Mouse (Mus musculus) kidney, adult 9 months (tissue): ENCODE measurements around the gene Gm853.
A peak's percentile ranks its signal among the peaks of the same experiment; 100 is the strongest.
"Not testable (repeated sequence)": the region's sequence is repeated elsewhere in the genome, so short reads cannot be mapped to it uniquely, and the experiment has no call there.

ENCODE experiments used
- DNase-seq: peaks from one replicate; pipeline ENCODE4 v3.0.0; 2022

Gene Gm853

DNA sequence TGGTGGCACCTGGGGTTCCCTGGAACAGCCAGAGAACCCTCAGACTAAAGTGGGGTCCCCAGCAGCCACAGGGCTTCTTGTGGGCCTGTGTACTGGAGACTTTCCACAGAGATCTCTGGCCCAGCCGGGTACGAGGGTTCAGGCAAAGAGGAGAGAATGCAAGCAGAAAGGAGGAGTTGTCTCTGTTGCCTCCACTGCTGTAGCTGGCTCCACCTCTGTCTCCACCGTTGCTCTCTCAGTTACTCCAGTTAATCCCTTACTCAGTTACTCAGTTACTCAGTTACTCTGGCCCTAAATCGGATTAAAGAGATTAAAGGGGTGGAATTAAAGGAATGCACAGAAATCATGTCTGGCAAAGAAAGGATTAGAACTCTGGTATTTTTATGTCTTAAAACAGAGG is at the start of gene Gm853:
Gm853 (minus strand) TSS at position 223 of the 400 bp plus-strand sequence.
- peak; percentile 85 for DNase-seq

DNA sequence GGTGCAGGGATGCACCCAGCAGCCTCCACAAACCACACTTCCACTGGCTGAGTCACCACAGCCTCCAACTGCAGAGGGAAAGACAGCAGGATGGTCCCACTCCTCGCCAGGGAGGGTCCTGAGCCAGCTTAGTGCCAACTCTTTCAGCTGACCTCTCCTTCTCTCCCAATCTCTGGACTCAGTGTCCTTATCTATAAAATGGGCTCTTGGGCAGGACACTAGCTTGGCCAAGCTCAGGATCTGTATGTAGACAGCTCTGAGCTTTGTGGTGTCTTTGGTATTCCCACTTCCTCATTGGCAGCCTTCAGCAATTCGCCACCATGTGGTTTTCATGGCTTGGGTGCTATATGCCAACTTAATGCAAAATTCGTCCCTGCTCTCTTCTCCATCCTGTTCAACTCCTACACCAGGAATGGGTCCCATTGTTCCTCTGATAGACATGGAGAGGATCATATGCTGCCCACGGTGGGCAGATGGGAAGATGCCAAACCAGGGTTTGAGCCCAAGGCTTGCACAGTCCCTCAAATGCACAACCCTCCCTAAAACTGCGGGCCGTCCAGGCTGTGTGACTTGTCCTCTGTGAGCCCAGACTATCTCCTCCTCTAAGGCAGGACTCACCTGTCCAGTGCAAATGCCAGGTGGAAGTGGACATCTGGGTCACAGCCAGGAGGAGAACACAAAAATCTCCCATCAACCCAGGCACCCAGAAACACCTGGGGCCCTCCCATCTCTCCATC is 48.6 kb upstream of the Gm853 start:
- DNase-seq: no peak

DNA sequence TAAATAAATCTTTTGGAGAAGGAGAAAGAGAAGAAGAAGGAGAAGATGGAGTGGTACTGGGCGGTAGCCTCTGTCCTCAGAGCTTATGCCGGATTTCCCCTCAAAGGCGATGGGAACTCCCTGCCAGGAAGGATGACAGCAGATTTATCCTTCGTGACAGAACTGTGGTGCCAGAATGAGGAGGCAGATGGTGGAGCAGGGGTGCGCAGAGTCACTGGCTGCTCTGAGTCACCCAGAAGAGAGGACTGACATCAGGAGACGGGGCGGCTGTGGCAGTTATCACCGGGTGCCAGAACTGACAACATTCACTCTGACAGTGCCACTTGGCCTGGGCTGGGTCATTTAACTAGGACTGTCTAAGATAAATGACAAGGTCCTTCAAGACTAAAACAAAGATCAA is 47.9 kb upstream of the Gm853 start:
- DNase-seq: no peak

DNA sequence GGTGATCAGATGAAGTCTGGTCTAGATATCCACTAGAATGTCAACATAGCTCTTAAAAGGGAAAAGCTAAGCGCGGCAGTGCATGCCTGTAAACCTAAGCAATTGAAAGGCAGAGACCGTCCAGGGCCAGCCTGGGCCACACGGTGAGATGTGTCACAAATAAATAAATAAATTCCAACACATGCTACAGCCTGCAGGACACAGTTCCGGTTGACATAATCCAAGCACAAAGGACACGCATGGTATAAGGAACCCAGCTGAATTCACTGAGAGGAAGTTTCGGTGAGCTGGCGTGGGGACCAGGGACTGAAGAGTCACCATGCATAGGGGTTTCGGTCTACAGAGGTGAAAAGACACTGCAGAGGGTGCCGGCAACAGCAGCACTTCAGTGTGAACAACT is 46.5 kb upstream of the Gm853 start:
- DNase-seq: no peak

DNA sequence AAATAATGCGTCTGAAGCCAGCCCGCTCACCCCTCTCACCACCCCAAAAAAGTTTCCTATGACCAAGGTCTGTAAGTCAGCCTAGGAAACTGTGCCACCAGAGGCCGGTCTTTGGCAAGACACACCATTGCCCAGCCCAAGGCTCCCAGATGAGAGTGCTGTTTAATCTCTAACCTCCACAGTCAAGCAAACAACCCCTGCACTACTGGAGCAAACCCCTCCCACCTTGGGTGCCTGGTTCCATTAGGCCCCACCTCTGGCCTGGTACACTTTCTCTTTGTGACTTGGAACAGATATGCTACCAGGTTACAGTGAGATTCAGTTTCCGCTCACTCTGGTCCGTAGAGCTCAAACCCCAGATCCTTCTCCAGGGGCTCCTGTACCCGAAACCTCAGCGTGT is 44.9 kb upstream of the Gm853 start:
- DNase-seq: peak; percentile 85

DNA sequence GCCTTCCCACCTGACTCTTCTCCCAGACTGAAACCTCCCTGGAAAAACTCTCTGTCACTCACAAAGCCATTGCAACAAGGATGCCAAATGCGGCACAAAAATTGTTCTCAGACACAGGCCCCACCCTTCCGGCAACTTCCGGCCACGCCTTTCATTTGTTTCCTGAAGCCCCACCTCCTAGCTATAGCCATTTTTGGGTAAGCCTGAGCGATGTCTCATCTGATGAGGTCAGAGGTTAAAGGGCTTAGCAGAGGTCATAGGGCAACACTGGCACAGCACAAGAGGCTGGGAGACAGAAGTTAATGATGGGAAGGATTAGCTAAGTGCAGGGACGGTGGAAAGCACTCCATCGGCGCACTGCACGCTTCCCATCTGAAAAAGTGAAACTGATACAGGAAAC is 44.4 kb upstream of the Gm853 start:
- peak; percentile 26 for DNase-seq

DNA sequence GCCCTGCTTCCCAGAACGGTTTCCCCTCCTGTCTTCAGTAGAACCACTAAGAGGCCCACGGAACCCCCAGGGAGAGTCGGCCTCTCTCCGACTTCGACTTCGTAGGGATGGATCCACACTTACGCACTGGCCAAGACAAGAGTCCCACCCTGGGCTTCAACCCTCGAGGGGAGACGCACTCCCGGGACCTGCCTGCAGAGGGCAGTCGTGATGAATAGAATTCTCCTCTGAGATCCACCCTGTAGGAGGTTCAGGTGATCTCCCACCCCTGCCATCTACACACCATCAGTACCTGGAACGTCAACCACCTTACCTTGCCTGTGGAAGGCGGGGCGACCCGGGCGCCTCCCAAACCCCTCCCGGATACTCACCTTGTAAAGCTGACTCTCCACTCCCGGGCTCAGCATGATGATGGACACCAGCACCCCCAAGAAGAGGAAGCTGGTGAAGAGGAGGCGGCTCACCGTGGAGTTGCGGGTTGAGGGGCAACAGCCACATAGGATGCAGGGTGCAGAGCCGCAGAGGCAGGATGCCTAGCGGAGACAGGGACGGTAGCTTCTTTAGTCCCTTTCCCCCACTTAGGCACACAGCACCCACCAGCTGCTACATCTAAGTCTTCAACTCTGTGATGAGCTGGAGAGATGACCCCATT is 42.6 kb upstream of the Gm853 start:
- DNase-seq: peak; percentile 71

DNA sequence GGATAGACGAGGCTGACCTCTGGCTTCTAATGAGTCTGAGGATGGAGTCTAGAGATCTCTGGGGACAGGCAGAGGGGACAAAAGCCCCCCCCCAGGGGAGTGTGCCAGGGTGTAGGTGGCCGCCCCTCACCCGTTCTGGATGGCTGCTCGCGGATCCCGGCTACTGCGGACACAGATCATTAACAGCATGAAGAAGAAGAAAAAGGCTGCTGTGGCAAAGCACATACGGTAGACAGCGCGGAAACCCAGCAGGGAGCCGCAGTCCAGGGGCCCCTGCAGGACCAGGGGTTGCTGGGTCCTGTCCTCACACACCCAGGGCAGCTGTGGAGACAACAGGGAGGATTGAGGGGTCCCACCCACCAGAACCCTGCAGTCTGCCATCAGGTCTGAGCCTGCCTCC is 41.9 kb upstream of the Gm853 start:
- DNase-seq: no peak

DNA sequence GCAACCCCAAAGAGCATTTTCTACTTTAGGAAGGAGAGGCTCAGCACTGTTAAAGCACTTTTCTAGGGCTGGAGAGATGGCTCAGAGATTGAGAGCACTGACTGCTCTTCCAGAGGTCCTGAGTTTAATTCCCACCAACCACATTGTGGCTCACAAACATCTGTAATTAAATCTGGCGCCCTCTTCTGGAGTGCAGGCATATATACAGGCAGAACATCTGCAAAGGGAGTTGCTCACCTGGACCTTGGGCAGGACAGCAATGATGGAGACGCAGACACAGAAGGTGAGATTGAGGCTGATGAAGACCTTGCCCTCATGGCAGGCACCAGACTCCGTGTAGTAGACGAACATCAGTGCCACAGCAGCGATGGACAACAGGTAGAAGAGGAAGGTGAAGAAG is 38.2 kb upstream of the Gm853 start:
- DNase-seq: peak; percentile 24

DNA sequence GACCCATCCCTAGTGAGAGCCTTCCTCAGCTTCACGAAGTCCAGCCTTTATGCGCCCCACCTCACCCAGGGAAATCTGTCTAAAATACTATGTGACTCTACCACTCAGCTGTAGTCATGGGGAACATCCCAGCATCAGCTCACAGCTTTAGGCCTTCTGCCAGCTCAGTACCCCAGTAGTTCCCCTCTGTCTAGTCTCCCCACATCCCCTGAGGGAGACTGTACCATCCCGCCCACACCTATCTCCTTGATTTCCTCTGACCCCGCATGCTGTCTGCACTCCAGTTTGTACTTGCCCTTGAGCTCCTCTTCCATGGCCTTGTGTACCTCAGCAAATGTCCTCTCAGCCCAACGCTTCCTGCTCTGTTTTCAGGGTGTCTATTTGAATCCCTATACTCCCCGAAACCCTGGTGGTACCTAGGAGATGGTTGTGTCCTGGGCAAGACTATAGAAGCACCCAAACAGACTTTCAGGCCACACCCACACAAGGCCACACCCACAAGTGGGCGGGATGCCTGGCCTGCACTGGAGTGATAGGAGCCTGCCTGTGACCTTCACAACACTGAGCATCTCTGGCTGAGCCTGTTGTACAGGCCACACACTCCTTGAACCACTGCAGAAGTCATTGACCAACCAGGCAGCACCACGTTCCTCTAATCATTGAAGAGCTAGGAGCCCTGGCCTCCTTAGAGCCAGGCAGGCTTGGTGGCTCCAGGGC is 30.4 kb upstream of the Gm853 start:
- peak; percentile 36 for DNase-seq

DNA sequence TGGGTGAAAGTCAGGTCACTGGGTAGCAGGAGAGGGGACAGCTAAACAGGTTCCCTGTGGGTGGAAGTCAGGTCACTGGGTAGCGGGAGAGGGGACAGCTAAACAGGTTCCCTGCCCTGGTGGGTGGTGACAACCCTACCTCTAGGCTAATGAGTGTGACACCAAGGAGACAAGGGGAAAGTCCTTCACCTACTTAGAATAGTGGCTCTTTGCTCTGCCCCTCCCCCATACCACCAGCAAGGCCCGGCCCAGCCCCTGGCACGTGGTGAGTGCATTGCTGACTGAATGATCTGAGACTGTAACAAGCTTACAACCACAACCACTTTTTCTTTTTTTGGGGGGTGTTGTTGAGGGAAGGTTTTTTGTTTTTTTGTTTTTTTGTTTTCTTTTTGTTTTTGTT is 29.6 kb upstream of the Gm853 start:
- DNase-seq: peak; percentile 27

DNA sequence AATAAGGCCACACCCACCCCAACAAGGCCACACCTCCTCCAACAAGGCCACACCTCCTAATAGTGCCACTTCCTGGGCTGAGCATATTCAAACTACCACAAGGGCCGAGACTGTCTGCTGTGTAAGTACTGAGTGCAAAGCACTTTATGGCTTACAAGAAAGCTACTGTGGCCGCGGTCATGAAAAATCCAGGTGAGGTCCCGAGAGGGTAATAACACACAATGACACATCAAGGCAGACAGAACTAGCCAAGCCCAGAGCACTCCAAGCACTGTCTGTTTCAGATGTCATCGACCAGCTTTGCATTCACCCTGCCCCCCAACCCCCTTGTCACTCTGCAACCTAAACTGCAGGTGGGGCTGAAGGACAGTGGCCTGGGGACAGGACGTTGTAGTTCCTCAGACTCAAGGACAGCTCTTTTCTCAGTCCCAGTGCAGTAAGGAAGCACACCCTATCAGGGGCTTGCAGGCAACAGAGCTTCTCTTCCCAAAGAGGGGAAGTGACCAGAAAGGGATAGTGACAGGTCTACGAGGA is 29.0 kb upstream of the Gm853 start:
- no peak for DNase-seq

DNA sequence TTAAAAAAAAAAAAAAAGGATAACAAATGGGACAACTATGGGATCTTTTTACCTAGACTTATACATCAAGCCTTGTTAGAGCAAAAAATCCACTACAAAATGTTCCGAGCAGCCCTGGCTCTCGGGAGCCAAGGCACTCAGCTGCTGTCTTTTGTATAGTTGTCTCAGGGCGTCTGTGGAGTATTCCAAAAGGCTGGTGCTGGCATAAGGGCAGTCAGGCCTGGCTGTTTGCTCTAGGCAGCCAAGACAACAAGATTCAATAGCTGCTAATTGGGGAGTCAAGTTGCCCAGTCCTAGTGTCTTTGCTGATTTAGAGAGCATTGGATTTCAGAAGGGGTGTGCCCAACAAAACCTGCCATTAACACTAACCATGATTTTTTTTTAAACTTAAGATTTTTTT is 26.4 kb upstream of the Gm853 start:
- no peak for DNase-seq

DNA sequence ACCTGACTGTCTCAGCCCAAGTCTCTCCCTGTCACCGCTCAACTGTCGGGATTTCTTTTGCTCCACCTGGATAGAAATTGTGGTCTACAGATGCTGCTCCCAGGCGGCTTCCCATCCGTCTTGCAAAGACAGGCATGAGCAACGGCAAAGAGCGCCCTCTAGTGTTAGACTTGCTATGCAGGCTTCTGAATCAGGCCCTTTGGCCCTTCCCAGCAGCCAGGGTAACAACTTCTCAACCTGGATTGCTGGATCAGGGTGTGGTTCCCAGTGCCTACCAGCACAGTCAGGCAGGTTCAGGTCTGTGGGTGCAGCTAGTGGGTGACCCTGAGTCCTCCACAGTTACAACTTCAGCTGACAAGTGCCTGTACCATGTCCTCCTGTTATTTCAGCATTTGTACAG is 23.9 kb upstream of the Gm853 start:
- peak; percentile 85 for DNase-seq

DNA sequence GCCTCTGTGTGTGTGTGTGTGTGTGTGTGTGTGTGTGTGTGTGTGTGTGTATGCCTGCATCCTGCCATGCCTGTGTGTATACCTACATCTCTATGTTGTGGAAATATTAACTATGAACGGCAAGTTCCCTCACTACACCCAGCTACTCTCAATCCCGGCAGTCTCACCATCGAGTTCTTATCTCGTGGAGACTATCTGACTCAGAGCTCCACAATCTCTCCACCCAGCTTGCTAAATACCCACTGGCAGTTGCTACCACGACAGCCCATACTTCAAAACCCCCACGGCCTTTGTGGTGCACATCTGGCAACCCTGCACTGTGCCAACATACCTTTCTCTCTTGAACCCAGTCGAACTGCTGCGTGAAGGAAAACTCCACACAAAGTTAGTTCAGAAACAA is 22.5 kb upstream of the Gm853 start:
- no peak for DNase-seq

DNA sequence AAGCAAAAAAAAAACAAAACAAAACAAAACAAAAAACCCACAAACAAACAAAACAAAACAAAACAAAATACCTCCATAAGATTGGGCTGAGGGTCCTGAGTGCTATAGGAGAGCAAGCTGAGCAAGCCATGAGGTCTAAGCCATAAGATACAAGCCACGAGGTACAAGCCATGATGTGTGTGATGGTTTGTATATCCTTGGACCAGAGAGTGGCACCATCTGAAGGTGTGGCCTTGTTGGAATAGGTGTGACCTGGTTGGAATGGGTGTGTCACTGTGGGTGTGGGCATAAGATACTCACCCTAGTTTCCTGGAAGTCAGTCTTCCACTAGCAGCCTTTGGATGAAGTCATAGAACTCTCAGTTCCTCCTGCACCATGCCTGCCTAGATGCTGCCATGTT is 21.4 kb upstream of the Gm853 start:
- DNase-seq: not testable (repeated sequence)

DNA sequence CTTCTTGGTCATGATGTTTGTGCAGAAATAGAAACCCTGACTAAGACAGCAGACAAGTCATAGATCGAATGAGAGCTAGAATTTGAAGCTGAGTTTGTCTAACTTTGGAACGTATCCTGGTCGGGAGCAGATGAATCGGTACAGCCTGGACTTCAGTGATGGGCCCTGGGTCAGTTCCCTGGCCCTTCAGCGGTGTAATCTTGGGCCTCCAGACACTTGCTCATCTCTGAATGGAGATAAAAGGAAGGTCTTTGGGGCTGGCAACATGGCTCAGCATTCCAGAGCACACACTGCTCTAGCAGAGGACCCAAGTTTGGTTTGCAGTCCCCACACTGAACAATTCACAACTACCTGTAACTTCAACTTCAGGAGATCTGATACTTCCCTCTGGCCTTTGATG is 20.8 kb upstream of the Gm853 start:
- DNase-seq: no peak

DNA sequence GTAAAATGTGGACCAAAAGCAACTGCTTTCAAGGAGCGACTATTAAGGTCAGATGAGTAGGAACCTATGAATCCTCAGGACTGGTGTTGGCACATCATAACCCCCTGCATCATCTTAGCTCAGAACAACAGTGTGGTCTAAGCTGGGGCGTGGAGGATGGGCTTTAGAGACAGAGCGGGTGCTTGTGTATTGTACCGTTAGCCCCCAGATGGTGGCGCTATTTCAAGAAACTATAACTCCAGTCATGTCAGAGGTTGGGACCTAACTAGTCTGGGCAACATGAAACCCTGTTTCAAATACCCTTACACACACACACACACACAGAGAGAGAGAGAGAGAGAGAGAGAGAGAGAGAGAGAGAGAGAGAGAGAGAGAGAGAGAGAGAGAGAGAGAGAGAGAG is 18.5 kb upstream of the Gm853 start:
- no peak for DNase-seq

DNA sequence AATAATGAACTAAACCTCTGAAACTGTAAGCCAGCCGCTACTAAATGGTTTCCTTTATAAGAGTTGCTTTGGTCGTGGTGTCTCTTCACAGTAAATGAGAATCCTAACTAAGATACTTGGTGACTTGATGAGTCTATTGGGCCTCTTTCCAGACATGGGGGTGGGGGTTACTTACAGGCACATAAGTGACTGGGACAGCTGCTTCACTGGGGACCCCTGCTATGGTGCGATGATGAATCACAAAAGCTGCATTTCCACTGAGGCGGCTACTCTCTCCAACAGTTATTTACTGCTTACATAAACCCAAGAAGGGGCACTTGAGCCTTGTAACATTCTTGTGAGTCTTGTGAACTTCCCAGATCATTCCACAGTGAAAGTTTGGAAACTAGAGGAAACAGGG is 15.4 kb upstream of the Gm853 start:
- no peak for DNase-seq

DNA sequence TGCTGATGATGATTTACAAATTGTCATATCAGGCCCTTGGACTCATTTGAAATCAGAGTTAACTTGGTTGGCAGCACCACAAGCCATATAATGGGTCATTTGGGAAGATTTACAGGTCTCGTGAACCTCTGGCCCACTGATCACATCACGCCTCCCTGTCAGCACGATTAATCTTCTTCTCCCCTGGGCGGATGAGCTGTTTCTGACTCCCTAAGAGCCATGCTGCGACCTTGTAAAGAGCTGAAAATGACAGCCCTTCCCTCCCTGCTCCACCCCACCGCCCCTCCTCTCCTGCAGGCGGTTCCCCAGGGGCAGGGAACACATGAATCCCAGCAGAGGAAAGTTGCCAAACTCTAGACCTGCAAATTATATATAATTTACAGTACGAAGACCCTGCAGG is 14.2 kb upstream of the Gm853 start:
- DNase-seq: no peak

DNA sequence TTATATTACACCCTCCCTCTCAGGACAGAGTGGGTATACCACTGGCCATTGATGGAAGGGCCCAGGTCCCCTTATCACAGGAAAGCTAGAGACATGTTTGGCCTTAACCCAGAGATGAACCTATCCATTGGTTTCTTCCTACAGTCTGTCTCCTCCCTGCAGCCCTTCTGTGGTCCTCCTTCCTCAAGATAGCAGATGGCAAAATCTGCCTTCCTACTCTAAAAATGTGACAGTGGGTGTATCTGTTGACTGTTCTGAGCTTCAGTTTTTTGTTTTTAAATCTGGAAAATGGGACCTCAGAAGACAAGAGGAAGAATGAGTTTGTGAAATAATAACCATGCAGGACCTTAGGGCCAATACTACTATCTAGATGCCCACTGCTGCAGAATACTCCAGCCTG is 1.9 kb upstream of the Gm853 start:
- no peak for DNase-seq

DNA sequence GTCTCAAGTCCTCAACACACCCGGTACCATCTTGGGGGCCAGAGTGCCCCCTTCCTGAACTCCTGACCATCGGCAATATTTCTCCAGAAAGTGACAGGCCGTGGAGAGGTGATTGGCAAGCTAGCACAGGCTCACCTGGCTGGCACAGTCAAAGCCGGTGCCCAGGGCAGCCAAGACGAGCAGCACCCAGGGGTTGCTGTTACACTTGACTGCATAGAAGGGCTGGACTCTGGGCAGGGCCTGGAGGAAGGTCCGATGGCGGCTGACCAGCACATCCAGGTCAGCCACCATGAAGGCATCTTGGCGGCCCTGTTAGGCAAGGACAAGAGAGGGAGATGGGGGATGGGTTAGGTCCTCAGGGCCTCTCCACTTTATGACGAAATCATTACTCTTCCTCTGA is 2.0 kb downstream of the Gm853 start:
- DNase-seq: peak; percentile 83

DNA sequence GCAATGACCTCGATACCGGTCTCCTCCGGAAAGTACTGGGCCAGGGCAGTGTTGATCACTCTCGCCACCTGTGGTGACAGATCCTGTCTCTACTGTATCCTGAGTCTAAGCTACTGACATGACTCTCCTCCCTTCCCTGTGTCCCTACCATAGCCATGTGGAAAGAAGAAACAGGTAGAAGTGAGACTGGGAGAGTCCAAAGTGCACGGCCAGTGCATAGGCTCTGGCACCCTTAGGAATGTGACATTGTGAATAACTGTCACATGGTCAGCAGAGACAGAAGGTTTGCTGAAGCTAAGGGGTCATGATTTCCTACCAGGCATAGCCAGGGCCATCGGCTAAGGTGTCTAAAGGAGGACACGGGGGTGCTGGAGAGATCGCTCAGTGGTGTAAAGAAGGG is 6.8 kb downstream of the Gm853 start:
- no peak for DNase-seq

DNA sequence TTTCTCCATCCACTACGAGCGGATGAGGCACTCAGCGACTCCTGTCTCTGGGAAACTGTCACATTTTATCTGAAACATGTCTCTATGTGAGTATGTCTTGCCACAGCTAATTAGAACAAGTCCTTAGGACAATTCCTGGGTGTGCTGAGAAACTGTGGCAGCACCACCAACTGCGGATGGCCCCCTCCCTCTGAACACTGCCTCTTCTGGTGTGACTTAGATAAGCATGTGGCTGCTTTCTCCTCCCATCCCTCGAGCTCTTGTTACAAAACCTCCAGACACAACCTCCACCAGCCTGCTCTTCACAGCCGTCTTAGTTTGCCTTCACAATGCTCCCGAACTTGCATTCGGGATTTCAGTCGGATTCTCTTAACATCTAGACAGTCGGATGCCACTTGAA is 8.3 kb downstream of the Gm853 start:
- no peak for DNase-seq
